Mouse (Mus musculus): ENCODE results near the gene Rasl10a.

DNA sequence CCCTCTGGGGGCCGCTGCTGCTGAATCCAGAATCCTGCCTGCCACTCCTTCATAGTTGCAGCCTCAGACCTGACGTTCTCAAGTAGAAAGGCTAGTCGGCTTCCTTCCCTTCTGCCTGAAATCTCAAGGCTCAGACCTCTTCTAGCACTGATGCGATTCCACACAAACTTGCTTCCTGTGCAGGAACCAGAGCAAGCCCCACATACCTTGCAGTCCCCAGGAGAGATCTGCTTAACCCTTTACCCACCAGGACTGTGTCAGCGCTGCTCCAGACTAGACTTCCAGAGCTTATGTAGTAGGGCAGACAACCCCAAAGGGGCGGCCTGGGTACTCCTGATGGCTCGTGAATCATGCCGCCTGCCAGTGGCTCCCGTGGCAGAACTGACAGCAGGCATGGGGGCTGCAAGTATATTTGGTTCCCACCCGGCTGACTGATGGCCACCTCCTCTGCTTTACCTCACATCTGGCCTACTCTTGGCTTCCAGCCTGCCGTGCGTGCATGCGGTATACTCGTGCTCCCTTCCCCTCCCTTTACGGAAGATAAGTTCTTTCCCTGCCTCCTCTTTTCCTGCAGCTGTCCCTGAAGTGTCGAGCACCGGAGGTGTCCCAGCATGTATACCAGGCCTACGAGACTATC is 16.7 kb upstream of the Rasl10a start:
- TF ChIP-seq POLR2A (IDR thresholded peaks at IDR 0.05; ENCODE audit: low read depth, low read length) (no peak), CTCF (IDR thresholded peaks at IDR 0.05; ENCODE audit: extremely low read depth, insufficient read length, insufficient replicate concordance, low read depth, low read length) (no peak)

All from small intestine, adult 2 months (tissue).